Mouse (Mus musculus): Measurements from ENCODE around the gene Nrp1. TPM values are rescaled to one million over a fixed set of nuclear protein-coding genes. Genes with fewer than 3 reads are reported as not detected.

The Nrp1 gene
- polyA plus RNA-seq, 1 experiment: 156 TPM

DNA sequence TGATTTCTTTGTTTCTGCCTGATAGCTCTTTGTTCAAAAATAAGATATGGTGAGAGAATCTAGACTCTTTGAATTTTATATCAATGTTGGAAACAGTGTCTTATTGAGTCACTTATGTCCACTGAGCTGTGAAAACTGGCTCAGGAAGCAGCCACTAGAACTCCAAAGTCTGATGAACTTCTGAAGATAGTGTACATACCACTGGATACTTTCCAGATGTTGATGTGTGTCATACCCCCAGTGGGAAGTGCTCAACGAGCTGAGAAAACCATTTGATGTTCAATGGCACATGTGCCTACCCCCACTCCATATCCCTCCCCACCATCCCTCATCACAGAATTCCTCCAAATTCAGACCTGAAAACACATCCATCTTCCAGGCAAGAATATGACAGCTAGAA lies 92.7 kb downstream of the Nrp1 start:
- 20% methylated on average over 1 of the region's 1 CpGs for WGBS
- TF ChIP-seq POLR2A (IDR thresholded peaks at IDR 0.05; ENCODE audit: borderline replicate concordance, extremely low read depth, low read depth, low read length): no peak
- TF ChIP-seq CTCF (IDR thresholded peaks at IDR 0.05; ENCODE audit: insufficient read depth, low read length): no peak
- DNase-seq: no peak
- no peak overlapping the region for H3K4me3 ChIP-seq (replicated peaks; ENCODE audit: extremely low read depth, low read depth, low read length)
- peaks cover 45% of the 10 kb centered on the region for H3K4me1 ChIP-seq (ENCODE audit: control insufficient read depth, insufficient read depth, low read length)

DNA sequence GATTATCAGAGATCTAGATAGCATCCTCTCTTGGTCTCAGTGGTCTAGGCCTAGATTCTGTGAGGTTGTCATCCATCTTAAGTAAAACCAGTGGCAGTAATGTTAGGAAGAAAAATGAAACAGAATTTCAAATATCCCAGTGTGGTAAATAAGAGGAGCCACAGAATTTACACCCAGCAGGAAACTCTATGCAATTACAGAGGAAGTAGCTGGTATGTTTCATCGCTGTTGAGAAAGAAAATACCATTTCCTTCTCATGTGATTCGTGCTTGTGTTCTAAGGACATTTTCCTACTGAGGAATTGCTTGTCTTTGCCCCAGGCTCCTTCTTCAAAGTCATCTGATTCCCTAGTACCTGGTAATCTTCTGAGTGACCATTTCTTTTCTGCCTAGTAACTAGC lies 95.1 kb downstream of the Nrp1 start:
- TF ChIP-seq CTCF (IDR thresholded peaks at IDR 0.05; ENCODE audit: insufficient read depth, low read length) (no peak), POLR2A (IDR thresholded peaks at IDR 0.05; ENCODE audit: borderline replicate concordance, extremely low read depth, low read depth, low read length) (no peak)
- 26% methylated on average over 2 of the region's 2 CpGs for WGBS
- Histone ChIP-seq H3K4me3 (replicated peaks; ENCODE audit: extremely low read depth, low read depth, low read length) (no peak overlapping the region), H3K4me1 (ENCODE audit: control insufficient read depth, insufficient read depth, low read length) (peaks cover 31% of the 10 kb centered on the region)
- no peak for DNase-seq

- H3K4me3 ChIP-seq (replicated peaks; ENCODE audit: extremely low read depth, low read depth, low read length): no peak overlapping the region
- TF ChIP-seq CTCF (IDR thresholded peaks at IDR 0.05; ENCODE audit: insufficient read depth, low read length) (no peak), POLR2A (IDR thresholded peaks at IDR 0.05; ENCODE audit: borderline replicate concordance, extremely low read depth, low read depth, low read length) (no peak)
- WGBS: 58% methylated on average over 3 of the region's 3 CpGs
- DNase-seq: no peak
- peaks cover 31% of the 10 kb centered on the region for H3K4me1 ChIP-seq (ENCODE audit: control insufficient read depth, insufficient read depth, low read length)
Measured at GRCm38 (mm10) chr8:128454026-128454425, 95.6 kb downstream of the Nrp1 start.

GRCm38 (mm10) chr8:128457277-128457676 lies 98.9 kb downstream of the Nrp1 start:
- TF ChIP-seq POLR2A (IDR thresholded peaks at IDR 0.05; ENCODE audit: borderline replicate concordance, extremely low read depth, low read depth, low read length): no peak
- TF ChIP-seq CTCF (IDR thresholded peaks at IDR 0.05; ENCODE audit: insufficient read depth, low read length): no peak
- WGBS: 82% methylated on average over 2 of the region's 2 CpGs
- no peak overlapping the region for H3K4me3 ChIP-seq (replicated peaks; ENCODE audit: extremely low read depth, low read depth, low read length)
- no peak for DNase-seq
- H3K4me1 ChIP-seq (ENCODE audit: control insufficient read depth, insufficient read depth, low read length): peaks cover 20% of the 10 kb centered on the region

DNA sequence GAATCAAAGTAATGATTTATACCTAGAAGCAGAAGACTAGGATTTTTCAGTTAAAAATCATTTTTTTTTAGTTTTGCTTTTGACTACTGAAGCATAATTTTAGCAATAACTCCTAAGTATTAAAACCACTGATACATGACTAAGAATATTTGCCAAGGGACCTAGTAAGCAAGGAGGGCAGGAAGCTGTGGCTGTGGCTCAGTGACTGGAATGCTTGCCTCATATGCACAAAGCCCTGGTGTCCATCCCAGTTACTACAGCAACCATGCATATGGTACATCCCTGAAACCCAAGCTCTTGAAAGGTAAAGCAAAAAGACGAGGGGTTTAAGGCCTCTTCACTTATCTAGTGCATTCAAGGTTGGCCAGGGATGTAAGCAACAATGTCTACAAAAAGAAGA lies 101.3 kb downstream of the Nrp1 start:
- 64% methylated on average over 1 of the region's 1 CpGs for WGBS
- peaks cover 10% of the 10 kb centered on the region for H3K4me1 ChIP-seq (ENCODE audit: control insufficient read depth, insufficient read depth, low read length)
- H3K4me3 ChIP-seq (replicated peaks; ENCODE audit: extremely low read depth, low read depth, low read length): no peak overlapping the region
- TF ChIP-seq CTCF (IDR thresholded peaks at IDR 0.05; ENCODE audit: insufficient read depth, low read length): no peak
- no peak for TF ChIP-seq POLR2A (IDR thresholded peaks at IDR 0.05; ENCODE audit: borderline replicate concordance, extremely low read depth, low read depth, low read length)
- no peak for DNase-seq

GRCm38 (mm10) chr8:128461716-128462115 lies 103.3 kb downstream of the Nrp1 start:
- DNase-seq: no peak
- Histone ChIP-seq H3K4me1 (ENCODE audit: control insufficient read depth, insufficient read depth, low read length) (peaks cover 7% of the 10 kb centered on the region; the same call in 1 of the 2 replicates), H3K4me3 (replicated peaks; ENCODE audit: extremely low read depth, low read depth, low read length) (no peak overlapping the region)
- no peak for TF ChIP-seq CTCF (IDR thresholded peaks at IDR 0.05; ENCODE audit: insufficient read depth, low read length)
- no peak for TF ChIP-seq POLR2A (IDR thresholded peaks at IDR 0.05; ENCODE audit: borderline replicate concordance, extremely low read depth, low read depth, low read length)

- Histone ChIP-seq H3K4me3 (replicated peaks; ENCODE audit: extremely low read depth, low read depth, low read length) (no peak overlapping the region), H3K4me1 (ENCODE audit: control insufficient read depth, insufficient read depth, low read length) (peaks cover 10% of the 10 kb centered on the region)
- DNase-seq: no peak
- no peak for TF ChIP-seq CTCF (IDR thresholded peaks at IDR 0.05; ENCODE audit: insufficient read depth, low read length)
- TF ChIP-seq POLR2A (IDR thresholded peaks at IDR 0.05; ENCODE audit: borderline replicate concordance, extremely low read depth, low read depth, low read length): no peak
Measured at GRCm38 (mm10) chr8:128463162-128463561, 104.8 kb downstream of the Nrp1 start.

DNA sequence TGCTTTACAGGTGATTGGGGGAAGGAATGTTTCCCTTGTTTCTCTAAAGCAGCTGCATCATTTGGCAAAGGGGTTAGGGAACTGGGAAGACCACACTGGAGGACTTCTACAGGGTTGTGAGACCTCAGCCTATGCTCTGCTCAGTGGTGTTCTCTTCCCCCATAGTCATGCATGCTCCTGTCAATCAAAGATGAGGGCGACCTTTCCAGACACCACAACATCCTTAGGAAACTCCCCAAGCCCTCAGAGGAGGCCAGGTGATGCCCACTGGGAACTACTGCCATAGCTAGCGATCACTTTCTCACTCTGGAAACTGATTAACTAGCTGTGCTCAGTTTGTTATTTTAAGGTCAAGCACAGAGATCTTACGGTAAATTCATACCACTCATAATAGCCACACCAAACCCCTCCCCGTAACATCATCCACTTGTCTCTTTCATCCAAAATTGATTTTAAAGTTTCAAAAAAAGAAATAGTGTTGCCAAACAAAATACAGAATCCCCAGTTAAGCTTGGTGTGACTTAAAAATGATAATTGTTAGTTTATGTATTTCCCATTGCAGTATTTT lies 105.7 kb downstream of the Nrp1 start:
- TF ChIP-seq POLR2A (IDR thresholded peaks at IDR 0.05; ENCODE audit: borderline replicate concordance, extremely low read depth, low read depth, low read length): no peak
- TF ChIP-seq CTCF (IDR thresholded peaks at IDR 0.05; ENCODE audit: insufficient read depth, low read length): no peak
- H3K4me1 ChIP-seq (ENCODE audit: control insufficient read depth, insufficient read depth, low read length): peaks cover 10% of the 10 kb centered on the region
- 73% methylated on average over 4 of the region's 4 CpGs for WGBS
- no peak overlapping the region for H3K4me3 ChIP-seq (replicated peaks; ENCODE audit: extremely low read depth, low read depth, low read length)
- DNase-seq: no peak

DNA sequence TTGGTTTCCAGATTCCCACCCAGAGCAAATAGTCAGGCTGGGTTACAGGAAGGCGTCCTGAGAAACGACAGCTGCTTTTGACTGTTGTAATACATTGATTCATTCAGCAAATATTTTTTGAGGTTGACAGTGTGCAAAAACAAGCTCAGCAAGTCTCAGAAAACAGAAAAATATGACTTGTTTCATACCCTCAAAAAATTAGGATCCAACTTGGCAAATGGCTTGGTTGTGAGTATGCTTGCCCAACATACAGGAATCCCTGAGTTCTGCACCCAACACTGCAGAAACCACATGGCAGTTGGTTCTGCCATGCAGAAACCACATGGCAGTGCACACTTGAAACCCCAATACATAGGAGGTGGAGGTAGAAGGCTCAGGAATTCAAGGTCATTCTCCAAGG lies 107.1 kb downstream of the Nrp1 start:
- 45% methylated on average over 2 of the region's 2 CpGs for WGBS
- DNase-seq: no peak
- H3K4me1 ChIP-seq (ENCODE audit: control insufficient read depth, insufficient read depth, low read length): peaks cover 10% of the 10 kb centered on the region
- TF ChIP-seq CTCF (IDR thresholded peaks at IDR 0.05; ENCODE audit: insufficient read depth, low read length) (no peak), POLR2A (IDR thresholded peaks at IDR 0.05; ENCODE audit: borderline replicate concordance, extremely low read depth, low read depth, low read length) (no peak)
- H3K4me3 ChIP-seq (replicated peaks; ENCODE audit: extremely low read depth, low read depth, low read length): no peak overlapping the region

- no peak for DNase-seq
- no peak for TF ChIP-seq POLR2A (IDR thresholded peaks at IDR 0.05; ENCODE audit: borderline replicate concordance, extremely low read depth, low read depth, low read length)
- Histone ChIP-seq H3K4me3 (replicated peaks; ENCODE audit: extremely low read depth, low read depth, low read length) (no peak overlapping the region), H3K4me1 (ENCODE audit: control insufficient read depth, insufficient read depth, low read length) (peaks cover 10% of the 10 kb centered on the region)
- 42% methylated on average over 4 of the region's 4 CpGs for WGBS
Measured at GRCm38 (mm10) chr8:128466681-128467430, 108.5 kb downstream of the Nrp1 start.
